Mouse (Mus musculus): ENCODE results near the gene Aox1.

Gene Aox1

DNA sequence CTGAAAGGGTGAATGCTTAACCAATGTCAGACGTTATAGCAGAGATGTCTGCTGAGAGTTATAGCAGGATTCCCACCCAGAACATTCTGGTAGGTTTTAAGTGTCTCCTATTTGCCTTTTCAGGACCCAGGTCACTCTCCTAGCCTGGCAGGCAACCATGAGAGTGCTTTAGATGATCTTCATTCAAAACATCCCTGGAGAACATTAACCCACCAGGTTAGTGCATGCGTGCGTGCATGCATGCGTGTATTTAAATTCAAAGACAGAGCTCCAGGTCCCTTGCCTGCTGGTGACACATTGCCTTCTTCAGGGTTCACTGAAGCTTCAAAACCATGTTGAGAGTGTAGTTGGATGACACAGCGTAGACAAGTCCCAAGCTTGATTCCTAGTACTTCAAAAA lies 35.4 kb downstream of the Aox1 start:
- DNase-seq (ENCODE audit: low read depth, low spot score) = no peak

DNA sequence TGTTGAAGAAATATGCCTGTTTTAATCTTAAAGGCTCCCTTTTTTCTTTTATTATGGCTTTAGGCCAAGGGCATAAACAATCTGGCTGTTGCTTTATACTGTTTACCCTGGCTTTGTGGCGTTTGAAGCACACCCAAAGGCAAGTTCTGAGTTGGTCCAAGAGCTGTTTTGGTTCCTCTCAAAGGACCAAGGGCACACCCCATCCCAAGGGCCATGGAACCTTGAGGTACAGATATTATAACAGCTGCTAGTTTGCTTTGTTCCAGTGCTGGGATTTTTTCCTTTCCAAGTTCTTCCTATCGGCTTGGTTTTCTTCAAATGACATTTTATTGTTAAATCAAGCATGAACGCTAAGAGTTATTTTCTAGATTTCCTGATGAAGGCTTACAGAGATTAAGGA lies 35.9 kb downstream of the Aox1 start:
- DNase-seq (ENCODE audit: low read depth, low spot score) = no peak

DNA sequence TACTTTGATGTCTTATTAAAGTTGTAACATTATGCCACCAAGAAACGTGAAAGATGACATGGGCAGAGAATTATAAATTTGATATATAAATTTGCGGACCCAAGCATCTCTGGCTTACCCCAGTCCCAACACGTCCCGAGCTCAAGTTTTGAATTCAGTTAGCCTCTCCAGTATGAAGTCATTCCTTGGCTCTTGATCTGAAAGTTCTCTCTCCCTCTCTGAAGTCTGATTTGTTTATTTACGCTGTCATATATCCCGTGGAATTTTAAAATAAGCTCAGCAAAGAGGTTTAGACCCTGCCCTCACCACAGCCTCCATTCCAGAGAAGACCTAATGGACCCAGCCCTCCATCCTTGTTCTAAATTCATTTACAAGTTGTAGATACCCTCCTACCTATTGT lies 39.5 kb downstream of the Aox1 start:
- DNase-seq (ENCODE audit: low read depth, low spot score) = no peak

DNA sequence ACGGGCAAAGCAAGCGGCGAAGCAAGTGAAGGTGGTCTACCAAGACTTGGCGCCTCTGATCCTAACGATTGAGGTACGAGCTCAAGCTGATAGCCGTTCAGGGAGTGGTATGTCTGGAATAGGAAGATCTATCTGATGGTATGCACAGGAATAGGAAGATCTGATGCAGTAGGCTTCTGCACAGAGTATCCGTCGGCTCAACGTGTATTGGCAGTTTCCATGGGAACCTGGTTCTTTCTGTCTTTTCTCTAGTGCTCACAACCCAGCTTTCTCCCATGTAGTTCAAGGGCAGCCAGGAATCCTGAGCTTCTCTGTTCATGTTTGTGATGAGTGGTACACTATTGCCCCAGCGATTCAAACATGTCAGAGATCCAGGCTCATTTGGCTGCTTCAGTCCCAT lies 40.4 kb downstream of the Aox1 start:
- DNase-seq (ENCODE audit: low read depth, low spot score) = no peak

DNA sequence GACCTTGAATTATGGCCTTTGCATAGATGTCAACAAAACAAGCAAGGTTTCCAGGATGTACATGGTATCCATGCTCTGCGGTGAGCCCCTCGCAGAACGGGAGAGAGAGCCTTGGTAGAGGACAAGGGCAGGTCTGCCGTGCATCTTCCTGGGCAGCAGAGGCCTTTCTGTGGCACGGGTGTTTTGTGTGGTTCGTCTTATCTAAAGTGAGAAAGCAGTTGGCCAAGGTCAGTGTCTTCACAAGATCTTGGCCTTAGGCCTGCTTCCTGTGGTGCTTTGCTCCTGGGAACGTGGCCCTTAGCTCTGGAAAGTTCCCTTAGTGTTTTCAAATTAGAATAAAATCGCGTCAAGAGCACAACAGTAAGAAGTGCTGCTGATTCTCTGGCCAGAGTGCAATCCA lies 41.3 kb downstream of the Aox1 start:
- DNase-seq (ENCODE audit: low read depth, low spot score) = no peak

DNA sequence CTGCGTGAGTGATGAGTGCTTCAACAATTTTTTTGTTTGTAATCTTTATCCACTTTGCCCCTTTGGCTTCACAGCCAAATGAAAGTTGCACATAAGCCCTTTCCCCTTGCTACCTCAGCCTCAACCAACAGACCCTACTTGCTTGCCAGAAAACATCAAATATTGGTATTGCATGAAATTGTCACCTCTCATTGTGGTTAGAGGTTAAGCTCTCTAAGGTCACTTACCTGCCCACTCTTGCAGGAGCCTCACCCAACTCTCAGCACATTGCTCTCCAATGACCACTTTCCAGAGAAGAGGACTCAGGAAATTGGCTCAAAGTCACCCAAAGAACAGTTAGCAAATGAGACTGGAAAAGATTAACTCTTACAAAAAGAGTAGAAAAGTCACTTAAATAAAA lies 41.8 kb downstream of the Aox1 start:
- DNase-seq (ENCODE audit: low read depth, low spot score) = no peak

DNA sequence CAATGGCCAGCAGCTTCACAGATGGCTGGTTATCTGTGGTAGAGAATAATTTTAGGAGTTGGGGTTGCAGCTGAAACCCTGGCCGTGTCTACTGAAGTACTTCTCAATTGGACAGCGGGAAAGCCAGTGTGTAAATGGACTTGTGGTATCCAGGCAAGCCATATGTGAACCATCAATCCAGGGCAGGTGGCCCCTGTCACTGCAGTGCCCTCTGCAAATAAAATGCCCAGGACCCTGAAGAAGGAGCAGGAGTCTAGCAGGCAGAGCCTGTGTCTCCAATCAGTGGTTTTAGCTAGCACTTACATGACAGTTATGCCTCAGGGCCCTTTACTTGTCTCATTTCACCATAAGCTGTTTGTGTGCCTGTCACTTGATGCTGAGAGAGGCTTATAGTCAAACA lies 42.7 kb downstream of the Aox1 start:
- DNase-seq (ENCODE audit: low read depth, low spot score) = no peak

DNA sequence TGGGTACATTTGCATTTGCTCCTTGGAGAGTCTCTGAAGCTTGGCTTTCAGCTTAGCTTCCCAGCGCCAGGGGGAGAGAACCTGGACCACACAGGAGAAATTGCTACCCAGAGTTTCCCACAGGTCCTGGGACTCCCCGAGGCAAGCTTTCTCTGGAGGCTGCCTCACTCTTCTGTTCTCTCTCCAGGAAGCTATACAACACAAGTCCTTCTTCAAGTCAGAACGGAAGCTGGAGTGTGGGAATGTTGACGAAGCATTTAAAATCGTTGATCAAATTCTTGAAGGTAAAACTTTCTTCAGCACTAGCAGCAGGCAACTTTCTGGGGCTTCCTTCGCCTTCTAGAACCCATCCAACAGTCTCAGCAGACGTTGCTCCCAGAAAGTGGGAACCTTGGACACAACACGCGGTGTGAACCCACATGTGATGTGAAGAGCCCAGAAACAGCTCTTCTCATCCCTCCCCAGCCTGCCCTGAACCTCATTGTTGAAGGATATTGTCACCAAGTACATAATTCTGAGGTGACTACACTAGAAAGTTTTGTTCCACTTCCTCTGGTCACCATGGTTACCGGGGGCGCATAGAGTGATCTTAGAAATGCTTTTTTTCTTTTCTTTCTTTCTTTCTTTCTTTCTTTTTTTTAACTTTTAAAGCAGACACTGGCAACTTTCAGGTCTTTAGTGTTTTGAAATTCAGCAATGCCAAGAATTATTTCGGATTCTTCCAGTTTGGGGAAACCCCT lies 43.4 kb downstream of the Aox1 start:
- DNase-seq (ENCODE audit: low read depth, low spot score) = no peak

DNA sequence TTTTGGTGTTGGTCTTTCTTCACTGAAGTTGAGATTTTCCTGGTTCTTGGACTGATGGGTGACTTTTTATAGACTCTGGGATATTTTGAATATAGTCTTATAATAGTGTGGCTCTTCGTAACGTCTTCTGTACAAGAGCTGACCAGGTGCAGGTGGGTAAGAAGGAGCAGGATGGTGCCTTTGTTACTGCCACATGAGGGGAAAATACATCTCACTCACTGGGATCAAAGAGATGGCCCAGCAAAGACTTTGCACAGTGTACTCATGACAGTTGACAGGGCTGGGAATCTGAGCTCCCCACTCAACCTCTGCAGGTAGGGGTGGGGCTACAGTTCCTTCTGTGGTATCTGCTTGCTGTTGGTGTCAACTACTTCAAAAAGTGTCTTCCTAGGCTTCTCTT lies 44.5 kb downstream of the Aox1 start:
- no peak for DNase-seq (ENCODE audit: low read depth, low spot score)

DNA sequence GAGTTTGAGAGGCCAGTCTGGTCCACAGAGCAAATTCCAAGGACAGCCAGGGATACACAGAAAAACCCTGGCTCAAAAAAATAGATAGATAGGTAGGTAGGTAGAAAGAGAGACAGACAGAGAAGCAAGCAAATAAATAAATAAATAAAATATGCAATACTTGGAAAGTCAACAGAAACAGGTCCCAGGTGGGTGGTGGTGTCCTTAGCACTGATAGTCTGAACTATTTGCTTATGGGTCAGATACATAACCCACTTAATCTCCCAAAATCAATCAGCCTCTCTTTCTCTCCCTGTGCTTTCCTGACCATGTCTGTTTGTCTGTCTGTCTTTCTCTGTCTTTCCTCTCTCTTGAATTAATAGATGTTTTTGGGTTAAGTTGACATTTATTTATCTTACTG lies 48.2 kb downstream of the Aox1 start:
- no peak for DNase-seq (ENCODE audit: low read depth, low spot score)

DNA sequence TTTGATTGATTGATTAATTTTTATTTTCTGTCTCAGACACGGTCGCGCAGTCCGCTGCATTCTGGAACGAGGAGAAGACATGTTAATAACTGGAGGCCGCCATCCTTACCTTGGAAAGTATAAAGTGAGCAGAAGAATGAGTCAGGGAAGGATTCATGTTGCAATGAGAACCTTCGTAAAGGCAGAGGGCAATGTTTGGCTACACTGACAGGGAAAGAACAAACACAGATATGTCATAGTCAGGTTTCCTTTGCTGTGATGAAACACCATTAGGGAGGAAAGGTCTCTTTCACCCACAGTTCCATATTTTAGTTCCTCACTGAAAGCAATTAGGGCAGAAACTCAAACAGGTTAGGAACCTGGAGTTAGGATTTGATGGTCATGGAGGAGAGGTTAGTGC lies 48.7 kb downstream of the Aox1 start:
- no peak for DNase-seq (ENCODE audit: low read depth, low spot score)

DNA sequence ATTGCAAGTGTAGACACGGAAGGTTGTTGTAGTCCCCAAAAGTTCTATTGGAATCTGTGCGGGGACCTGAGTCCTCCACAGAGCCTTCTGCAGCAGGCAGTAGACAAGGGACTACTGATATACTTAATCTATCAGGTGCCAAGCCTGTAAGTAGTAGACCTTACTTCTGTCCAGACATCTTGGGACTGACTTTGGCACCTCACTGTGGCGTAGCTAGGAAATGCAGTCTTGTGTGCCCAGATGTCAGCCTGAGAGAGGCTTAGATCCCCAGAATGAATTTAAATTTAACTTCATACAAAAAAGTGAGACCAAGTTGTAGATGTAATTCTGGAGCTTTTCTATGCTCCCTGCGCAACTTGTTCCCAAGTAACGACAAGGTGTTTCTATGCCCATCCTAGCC lies 50.0 kb downstream of the Aox1 start:
- no peak for DNase-seq (ENCODE audit: low read depth, low spot score)

DNA sequence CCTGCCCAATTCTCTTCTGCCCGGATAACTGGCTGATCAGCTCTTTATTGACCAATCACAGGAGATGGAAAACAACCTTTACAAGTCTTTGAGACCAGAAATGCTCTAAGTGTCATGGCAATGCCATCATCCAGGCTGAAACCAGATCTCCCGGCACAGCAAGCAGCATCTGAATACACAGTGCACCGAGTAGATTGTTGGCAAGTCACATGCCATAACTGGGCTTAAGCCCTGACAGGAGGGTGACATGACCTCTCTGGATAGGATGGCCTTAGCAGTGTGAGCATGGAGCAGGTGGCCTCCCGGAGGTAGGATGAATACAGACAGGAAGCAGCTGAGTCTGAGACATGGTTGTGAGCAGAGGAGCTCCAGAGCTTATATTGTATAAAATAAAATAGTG lies 50.7 kb downstream of the Aox1 start:
- no peak for DNase-seq (ENCODE audit: low read depth, low spot score)

DNA sequence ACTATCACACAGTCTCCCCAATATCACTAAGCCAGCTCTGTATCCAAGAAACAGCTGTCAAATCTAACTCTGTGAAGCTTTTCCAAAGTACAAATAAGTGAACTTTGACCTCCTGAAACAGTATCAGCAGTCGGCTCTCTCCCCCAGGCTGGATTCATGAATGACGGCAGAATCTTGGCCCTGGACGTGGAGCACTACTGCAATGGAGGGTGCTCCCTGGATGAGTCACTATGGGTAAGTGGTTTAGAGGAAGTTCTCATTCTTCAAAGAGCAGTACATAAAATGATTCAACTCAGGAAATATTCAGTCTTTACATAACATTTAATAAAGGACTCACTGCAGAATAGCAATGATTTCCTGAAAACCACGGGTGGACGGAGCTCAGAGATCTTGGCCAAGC lies 51.6 kb downstream of the Aox1 start:
- no peak for DNase-seq (ENCODE audit: low read depth, low spot score)

DNA sequence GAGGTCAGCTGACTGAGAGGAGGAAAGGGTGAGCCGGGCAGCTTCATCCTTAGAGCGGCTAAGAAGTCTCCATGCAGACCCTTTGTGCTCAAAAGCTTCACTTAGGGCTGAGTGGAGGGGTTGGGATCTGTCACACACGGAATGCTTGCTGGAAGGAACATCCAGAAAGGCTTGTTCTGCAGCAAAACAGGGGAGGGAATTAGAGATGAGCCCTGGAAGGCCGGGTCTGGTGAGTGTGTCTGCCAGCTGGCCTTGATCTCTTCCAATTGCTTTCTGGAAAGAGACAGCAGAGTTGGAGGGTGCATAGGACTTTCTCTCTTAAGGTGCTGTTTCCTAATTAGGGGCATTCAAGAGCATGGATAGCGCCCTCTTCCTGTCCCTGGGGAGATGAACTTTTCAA lies 59.6 kb downstream of the Aox1 start:
- DNase-seq (ENCODE audit: low read depth, low spot score) = no peak

DNA sequence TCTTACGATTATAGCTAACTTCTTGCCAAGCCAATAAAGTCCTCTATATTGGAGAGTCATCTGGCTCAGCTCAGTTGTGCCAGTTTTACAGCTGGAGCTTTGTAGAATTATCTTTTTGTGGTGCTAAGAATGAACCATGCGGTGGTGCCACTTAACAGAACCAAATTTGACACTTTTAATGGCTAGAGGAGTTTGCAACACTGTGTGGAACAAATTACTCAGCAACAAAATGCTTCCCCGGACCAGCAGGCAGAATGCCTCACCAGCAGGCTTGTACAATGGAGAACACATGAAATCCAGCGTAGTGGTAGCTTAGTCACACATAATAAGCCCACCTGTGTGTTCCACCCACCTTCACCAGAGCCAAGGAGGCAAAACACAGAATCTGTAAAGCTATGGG lies 60.5 kb downstream of the Aox1 start:
- no peak for DNase-seq (ENCODE audit: low read depth, low spot score)

DNA sequence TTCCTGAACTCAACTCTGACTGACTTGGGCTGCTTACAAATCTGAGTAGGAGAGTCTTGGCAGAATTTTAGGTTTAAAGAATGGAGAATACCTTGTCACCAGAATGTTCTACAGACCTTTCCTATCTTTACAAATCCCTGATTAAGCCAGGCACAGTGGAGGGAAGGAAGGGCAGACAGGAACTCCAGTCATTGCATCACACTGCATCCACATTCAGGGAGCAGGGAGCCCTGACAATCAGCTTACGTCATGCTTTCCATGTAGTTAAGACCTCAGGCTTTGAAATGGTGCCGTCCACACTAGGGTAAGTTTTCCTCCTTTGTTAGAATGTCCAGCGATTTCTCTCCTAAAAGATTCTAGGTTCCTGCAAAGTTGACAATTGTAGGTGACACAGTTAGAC lies 61.5 kb downstream of the Aox1 start:
- no peak for DNase-seq (ENCODE audit: low read depth, low spot score)

DNA sequence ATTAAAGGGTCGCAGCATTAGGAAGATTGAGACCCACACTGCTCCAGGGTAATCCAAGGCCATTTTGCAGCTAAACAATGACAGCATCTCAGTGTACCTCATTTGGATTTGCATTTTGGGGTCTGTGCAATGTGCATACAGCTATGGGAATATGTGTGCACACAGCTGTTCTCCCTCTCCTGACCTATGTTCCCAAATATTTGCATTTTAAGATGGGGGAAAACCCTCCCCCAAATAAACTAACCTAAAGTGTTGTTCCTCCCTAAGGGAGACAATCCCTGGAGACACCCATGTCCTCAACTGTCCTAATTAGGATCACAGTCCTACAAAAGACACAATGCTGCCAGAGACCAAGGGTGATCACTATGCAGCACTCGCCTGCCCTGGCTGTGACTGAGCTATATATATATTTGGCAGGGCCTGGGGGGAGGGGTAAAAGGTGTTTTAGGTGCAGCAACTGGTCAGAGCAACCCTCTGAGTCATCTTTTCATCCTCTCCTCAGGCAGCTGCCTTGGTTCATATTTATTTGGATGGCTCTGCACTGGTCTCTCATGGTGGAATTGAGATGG lies 62.3 kb downstream of the Aox1 start:
- no peak for DNase-seq (ENCODE audit: low read depth, low spot score)

DNA sequence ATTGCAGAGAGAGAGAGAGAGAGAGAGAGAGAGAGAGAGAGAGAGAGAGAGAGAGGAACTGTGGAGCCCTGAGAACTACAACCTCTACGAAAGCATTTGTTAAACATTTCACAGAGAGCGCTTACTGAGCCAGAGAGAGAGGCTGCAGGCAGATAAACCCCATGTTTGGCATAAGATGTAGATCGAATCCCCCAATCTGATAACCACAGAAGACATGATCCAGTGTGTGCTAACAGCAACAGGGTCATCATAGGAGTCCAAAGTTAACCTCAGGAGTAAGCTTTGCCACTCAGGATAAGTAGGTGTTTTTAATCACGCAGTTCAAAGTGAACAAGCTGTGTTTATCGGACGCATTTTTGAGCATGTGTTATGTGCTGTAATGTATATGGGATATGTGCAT lies 67.6 kb downstream of the Aox1 start:
- DNase-seq (ENCODE audit: low read depth, low spot score) = no peak

DNA sequence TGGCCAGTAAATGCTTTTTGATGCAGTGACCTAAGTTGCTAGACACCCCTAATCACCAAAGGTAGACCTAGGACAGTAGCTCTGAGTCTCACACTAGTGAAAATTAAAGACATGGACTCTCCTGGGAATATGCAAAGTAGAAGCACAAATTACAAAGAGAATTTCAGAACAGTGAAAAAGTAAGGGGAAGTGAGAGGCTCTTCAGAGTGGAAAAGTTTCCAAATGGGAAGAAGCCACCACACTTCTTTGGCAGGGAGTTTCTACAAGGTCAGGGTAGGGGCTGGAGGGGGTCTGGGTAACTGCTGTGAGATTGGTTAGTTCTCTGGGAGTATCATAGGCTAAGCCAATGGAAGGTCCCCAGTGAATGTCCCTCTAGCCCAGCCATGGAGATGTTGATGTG lies 69.4 kb downstream of the Aox1 start:
- no peak for DNase-seq (ENCODE audit: low read depth, low spot score)

DNA sequence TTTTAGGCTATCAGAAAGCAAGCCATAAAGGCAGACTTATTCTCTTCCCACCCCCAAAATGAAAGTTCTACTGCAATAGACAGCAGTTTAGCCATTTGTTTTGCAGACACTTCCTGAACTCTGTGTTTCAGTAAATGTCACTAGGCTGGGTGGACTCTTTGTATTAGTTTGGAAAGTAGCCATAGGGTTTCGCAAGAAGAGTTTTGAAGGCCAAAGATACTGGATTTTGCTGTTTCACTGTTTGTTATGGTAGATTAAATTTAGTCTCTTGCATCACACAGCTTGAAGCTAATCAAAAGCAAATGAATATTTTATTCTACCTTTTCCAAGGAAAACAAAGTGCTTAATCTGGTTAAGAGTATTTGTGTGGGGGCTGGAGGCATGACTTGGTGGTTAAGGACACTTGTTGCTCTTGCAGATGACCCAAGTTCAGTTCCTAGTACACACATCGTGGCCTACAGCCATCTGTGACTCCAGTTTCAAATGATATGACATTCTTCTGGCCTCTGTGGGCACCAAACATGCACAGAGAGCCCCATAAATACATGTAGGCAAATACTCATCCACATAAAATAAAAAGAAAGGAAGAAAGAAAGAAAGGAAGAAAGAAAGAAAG lies 71.9 kb downstream of the Aox1 start:
- DNase-seq (ENCODE audit: low read depth, low spot score) = no peak

DNA sequence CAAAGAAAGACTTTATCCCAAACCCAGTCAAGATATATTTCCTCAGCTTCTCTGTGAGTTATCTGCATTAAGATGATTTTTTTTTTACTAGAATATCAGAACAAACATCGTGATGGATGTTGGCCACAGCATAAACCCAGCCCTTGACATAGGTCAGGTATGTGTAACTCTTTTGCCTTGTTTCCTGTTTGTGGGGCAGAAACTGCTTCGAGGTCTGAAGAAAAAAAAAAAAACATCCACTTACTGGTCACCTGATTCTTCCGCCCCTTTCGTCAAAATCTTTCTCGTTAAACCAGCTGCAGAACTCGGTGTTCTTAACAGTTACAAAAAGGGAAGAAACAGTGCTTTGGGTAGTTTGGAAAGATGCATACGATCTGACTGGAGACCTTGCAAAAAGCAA lies 72.8 kb downstream of the Aox1 start:
- DNase-seq (ENCODE audit: low read depth, low spot score) = no peak

DNA sequence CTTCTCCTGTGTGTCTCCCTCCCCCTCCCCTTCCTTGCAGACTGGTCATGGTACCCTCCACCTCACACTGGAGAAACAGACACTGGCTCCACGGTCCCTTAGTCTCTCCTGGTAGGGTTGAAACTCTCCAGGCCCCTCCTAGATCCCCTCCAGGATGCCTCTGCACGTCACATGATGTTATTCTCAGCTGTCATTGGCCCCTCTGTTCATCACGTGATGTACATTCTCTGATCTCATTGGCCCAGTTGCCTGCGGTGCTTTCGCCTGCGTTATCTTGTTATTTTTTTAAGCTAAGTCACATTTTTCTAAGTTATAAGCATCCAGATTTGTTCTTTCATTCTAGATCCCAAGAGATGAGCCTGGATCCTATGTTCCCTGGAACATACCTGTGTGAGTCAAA lies 76.0 kb downstream of the Aox1 start:
- DNase-seq (ENCODE audit: low read depth, low spot score) = no peak

DNA sequence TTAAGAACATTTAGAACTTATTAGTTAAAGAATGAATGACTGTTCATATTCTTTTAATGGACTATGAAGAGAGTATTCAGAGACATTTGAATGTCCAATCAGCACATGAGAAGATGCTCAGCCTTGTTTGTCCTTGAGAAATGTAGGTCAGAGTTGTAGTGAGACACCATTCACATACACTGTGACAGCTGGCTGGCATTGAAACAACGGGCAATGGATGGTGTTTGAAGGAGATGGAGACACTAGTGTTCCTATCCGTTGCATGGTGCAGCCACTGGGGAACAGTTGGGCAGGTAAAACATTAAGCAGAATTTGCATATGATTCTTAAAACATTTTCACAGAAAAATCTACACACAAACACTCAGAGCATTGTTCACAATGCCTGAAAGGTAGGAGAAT lies 77.3 kb downstream of the Aox1 start:
- DNase-seq (ENCODE audit: low read depth, low spot score) = no peak
